Mouse (Mus musculus) lung, adult 2 months (tissue): ENCODE data around the gene Rpl10-ps3. TPM values are rescaled to one million over a fixed set of nuclear protein-coding genes. Genes with fewer than 3 reads are reported as not detected.

Source experiments
- DNase-seq: peaks from one replicate; pipeline ENCODE4 v3.0.0; 2022
- H3K4me1 ChIP-seq: fragments of 200-500 bp; 2 replicates; pipeline ENCODE4 v1.6.1; 2011; ENCODE audit warnings: low read length; ENCODE audit not compliant: control insufficient read depth, insufficient read depth
- H3K4me3 ChIP-seq: fragments of 200-500 bp; replicated peaks from 2 replicates; pipeline ENCODE3; 2011; ENCODE audit warnings: low read depth, mild to moderate bottlenecking, control low read depth, low read length; ENCODE audit errors: extremely low read depth
- CTCF ChIP-seq: fragments of 200-500 bp; IDR thresholded peaks from 2 replicates; pipeline ENCODE4 v1.5.1; 2011; ENCODE audit warnings: mild to moderate bottlenecking, low read length, control low read depth; ENCODE audit not compliant: insufficient read depth
- POLR2A ChIP-seq: fragments of 200-500 bp; IDR thresholded peaks from 2 replicates; pipeline ENCODE4 v1.6.1; 2011; ENCODE audit warnings: low read depth, mild to moderate bottlenecking, control low read depth, low read length, borderline replicate concordance; ENCODE audit errors: extremely low read depth
- WGBS: fragments of 180-500 bp; shearing (Covaris S2); methylation state at CpG from one replicate; pipeline ENCODE4 v1.1.7; 2018; 5-methylcytosine and 5-hydroxymethylcytosine counted together
- polyA plus RNA-seq: library from polyadenylated mRNA; depleted of rRNA; stranded (reverse); fragments of >200 nt; gene quantifications from 2 replicates; pipeline ENCODE4 v1.2.3, GENCODE M21; 2012; rRNA removed

Gene Rpl10-ps3
- polyA plus RNA-seq, 1 experiment: 49.7 TPM

GRCm38 (mm10) chr9:50319506-50319905 lies 25.3 kb downstream of the Rpl10-ps3 start:
- 89% methylated on average over 5 of the region's 5 CpGs for WGBS

GRCm38 (mm10) chr9:50317299-50317698 lies 27.5 kb downstream of the Rpl10-ps3 start:
- 51% methylated on average over 6 of the region's 6 CpGs for WGBS
- Histone ChIP-seq H3K4me1 (no peaks in the 10 kb centered on the region), H3K4me3 (no peak overlapping the region)
- no peak for DNase-seq
- no peak for TF ChIP-seq CTCF
- TF ChIP-seq POLR2A: no peak

More at GRCm38 (mm10) chr9:50319506-50319905, 25.3 kb downstream of the Rpl10-ps3 start:
- no peaks in the 10 kb centered on the region for H3K4me1 ChIP-seq
- TF ChIP-seq POLR2A (no peak), CTCF (no peak)
- DNase-seq: no peak
- H3K4me3 ChIP-seq: no peak overlapping the region

DNA sequence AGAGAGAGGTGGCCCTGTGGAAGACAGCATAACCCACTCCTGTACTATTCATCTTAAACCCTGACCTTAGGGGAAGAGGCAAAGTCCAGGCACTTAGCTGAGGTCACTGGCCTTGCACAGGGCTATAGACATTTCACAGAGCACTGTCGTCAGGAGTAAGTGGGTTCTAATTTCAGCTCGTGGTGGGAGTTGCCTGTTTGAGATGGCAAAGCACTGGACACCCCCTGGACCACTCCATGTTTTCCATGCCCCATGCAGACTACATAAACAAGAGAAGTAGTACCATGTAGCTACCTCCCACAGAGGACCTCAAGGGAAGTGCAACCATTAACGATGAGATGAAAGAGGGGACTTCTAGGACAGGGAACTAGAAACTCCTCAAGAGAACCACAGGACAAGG lies 29.1 kb downstream of the Rpl10-ps3 start:
- Histone ChIP-seq H3K4me3 (no peak overlapping the region), H3K4me1 (no peaks in the 10 kb centered on the region)
- TF ChIP-seq CTCF (no peak), POLR2A (no peak)
- WGBS: 43% methylated on average over 3 of the region's 3 CpGs
- no peak for DNase-seq

GRCm38 (mm10) chr9:50311036-50311545 lies 33.7 kb downstream of the Rpl10-ps3 start:
- 68% methylated on average over 6 of the region's 6 CpGs for WGBS
- TF ChIP-seq CTCF: no peak
- no peak for TF ChIP-seq POLR2A
- Histone ChIP-seq H3K4me3 (no peak overlapping the region), H3K4me1 (no peaks in the 10 kb centered on the region)
- no peak for DNase-seq

- no peak overlapping the region for H3K4me3 ChIP-seq
- TF ChIP-seq CTCF (no peak), POLR2A (no peak)
- no peak for DNase-seq
- 65% methylated on average over 10 of the region's 10 CpGs for WGBS
- H3K4me1 ChIP-seq: no peaks in the 10 kb centered on the region
Observed at GRCm38 (mm10) chr9:50305666-50306402, 38.9 kb downstream of the Rpl10-ps3 start.

GRCm38 (mm10) chr9:50305046-50305445 lies 39.7 kb downstream of the Rpl10-ps3 start:
- 44% methylated on average over 2 of the region's 2 CpGs for WGBS

DNA sequence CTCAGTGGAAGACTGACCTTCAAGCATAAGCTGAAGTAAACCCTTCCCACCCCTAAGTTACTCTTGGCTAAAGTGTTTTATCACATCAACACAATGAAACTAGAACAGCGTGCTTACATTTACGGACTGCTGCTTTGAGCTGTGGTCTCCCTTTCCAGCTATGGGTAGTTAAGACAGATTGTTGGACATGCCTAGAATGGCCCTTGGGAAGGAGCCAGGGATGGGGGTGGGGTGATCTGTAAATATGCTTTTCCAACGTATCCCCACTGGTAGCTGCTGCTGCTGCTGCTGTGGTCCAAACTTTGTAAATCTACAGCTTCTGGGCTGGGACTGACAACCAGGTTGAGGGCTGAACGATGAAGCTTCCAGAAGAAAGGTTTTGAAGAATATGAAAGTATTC lies 40.8 kb downstream of the Rpl10-ps3 start:
- no peaks in the 10 kb centered on the region for H3K4me1 ChIP-seq
- H3K4me3 ChIP-seq: no peak overlapping the region
- no peak for DNase-seq
- 59% methylated on average over 4 of the region's 4 CpGs for WGBS
- TF ChIP-seq CTCF (no peak), POLR2A (no peak)

More at GRCm38 (mm10) chr9:50305046-50305445, 39.7 kb downstream of the Rpl10-ps3 start:
- no peak for DNase-seq
- Histone ChIP-seq H3K4me1 (no peaks in the 10 kb centered on the region), H3K4me3 (no peak overlapping the region)
- TF ChIP-seq CTCF (no peak), POLR2A (no peak)

DNA sequence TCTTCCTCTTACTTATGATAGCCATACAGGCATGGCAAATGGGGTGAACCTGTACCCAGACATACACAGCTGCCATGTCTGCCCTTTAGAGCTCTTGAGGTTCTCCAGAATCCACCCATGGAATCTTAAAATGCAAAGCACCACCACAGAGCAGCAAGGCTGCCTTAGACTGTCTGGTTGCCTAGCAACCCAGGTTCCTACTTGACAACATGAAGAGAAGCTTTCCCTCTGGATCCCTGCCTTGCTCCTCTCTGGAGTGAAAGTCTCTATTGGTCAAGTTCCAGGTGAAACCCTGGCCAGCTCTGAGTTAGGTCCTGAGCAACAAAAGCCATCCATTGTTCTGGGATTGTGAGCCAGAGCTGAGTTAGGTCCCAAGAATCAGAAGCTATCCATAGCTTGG lies 43.0 kb downstream of the Rpl10-ps3 start:
- TF ChIP-seq POLR2A: no peak
- TF ChIP-seq CTCF: no peak

GRCm38 (mm10) chr9:50298389-50298788 lies 46.4 kb downstream of the Rpl10-ps3 start:
- H3K4me1 ChIP-seq: no peaks in the 10 kb centered on the region
- H3K4me3 ChIP-seq: no peak overlapping the region
- WGBS: 17% methylated on average over 2 of the region's 2 CpGs
- DNase-seq: no peak
- TF ChIP-seq CTCF (no peak), POLR2A (no peak)

More for the DNA sequence above, 43.0 kb downstream of the Rpl10-ps3 start:
- no peak for DNase-seq
- Histone ChIP-seq H3K4me1 (no peaks in the 10 kb centered on the region), H3K4me3 (no peak overlapping the region)

Other genes starting within 250 kb of the Rpl10-ps3 start
- 53.4 and 55.7 TPM in 2 replicates for gene Plet1, start 149.6 kb upstream of the Rpl10-ps3 start, polyA plus RNA-seq
- 30.6 and 33.1 TPM in 2 replicates for gene Pts, start 183.8 kb upstream of the Rpl10-ps3 start, polyA plus RNA-seq
- 10.1 and 17.4 TPM in 2 replicates for gene Il18, start 209.9 kb upstream of the Rpl10-ps3 start, polyA plus RNA-seq
- 0.53 and 0.70 TPM in 2 replicates for gene Bco2, start 210.2 kb upstream of the Rpl10-ps3 start, polyA plus RNA-seq
- gene Tex12, start 216.4 kb upstream of the Rpl10-ps3 start, polyA plus RNA-seq: not detected in 2 replicates